Mouse (Mus musculus): ENCODE results near the gene Tmem184b. TPM values are rescaled to one million over a fixed set of nuclear protein-coding genes. Genes with fewer than 3 reads are reported as not detected.
A peak's percentile ranks its signal among the peaks of the same experiment; 100 is the strongest.

The Tmem184b gene
- polyA plus RNA-seq, 1 experiment from 2014 or later, result 42.0 TPM

MicroRNAs within 50 kb of the gene (microRNA counts, 519-probe panel; counts per million panel counts)
- 661 counts per million, percentile 1 among the panel's probes with 10 or more counts for microRNA mmu-miR-1943

Small RNAs within 50 kb of the gene (microRNA-seq; reads per million reads assigned to microRNA genes)
- 1.3 reads per million for gene Mir1943

Other genes with a start within 250 kb of the Tmem184b start
- 20.4 and 23.5 TPM in 2 replicates for gene Sox10, start 238.3 kb downstream of the Tmem184b start, polyA plus RNA-seq (2015; fragmentation: Nextera tagmentation; extraction: Ambion mirVana)
- gene Pick1, start 174.4 kb downstream of the Tmem184b start, polyA plus RNA-seq (2015; fragmentation: Nextera tagmentation; extraction: Ambion mirVana), result 75.0 and 88.0 TPM in 2 replicates
- gene Gm49486, start 174.2 kb downstream of the Tmem184b start, polyA plus RNA-seq (2015; fragmentation: Nextera tagmentation; extraction: Ambion mirVana), result 1.7 and 2.0 TPM in 2 replicates
- gene Slc16a8, start 148.8 kb downstream of the Tmem184b start, polyA plus RNA-seq (2015; fragmentation: Nextera tagmentation; extraction: Ambion mirVana), result 0.43 and 0.50 TPM in 2 replicates
- 2.7 TPM in 2 replicates for gene Baiap2l2, start 118.0 kb downstream of the Tmem184b start, polyA plus RNA-seq (2015; fragmentation: Nextera tagmentation; extraction: Ambion mirVana)
- gene Pla2g6, start 75.2 kb downstream of the Tmem184b start, polyA plus RNA-seq (2015; fragmentation: Nextera tagmentation; extraction: Ambion mirVana), result 33.3 and 34.1 TPM in 2 replicates
- gene Maff, start 56.9 kb downstream of the Tmem184b start, polyA plus RNA-seq (2015; fragmentation: Nextera tagmentation; extraction: Ambion mirVana), result 0.77 and 1.2 TPM in 2 replicates
- 275 and 281 TPM in 2 replicates for gene Csnk1e, start 52.0 kb upstream of the Tmem184b start, polyA plus RNA-seq (2015; fragmentation: Nextera tagmentation; extraction: Ambion mirVana)
- gene Kcnj4, start 101.7 kb upstream of the Tmem184b start, polyA plus RNA-seq (2015; fragmentation: Nextera tagmentation; extraction: Ambion mirVana), result not detected in 2 replicates
- 16.6 and 23.6 TPM in 2 replicates for gene Kdelr3, start 112.8 kb upstream of the Tmem184b start, polyA plus RNA-seq (2015; fragmentation: Nextera tagmentation; extraction: Ambion mirVana)
- gene Ddx17, start 143.2 kb upstream of the Tmem184b start, polyA plus RNA-seq (2015; fragmentation: Nextera tagmentation; extraction: Ambion mirVana), result 52.5 and 57.8 TPM in 2 replicates
- gene Dmc1, start 201.5 kb upstream of the Tmem184b start, polyA plus RNA-seq (2015; fragmentation: Nextera tagmentation; extraction: Ambion mirVana), result 1.1 and 1.2 TPM in 2 replicates

Data from neural tube, embryonic 13.5 days (tissue).